ENCODE assay signal across 8 mouse cellular contexts in genomic region chr2:163693716-163694314, GRCm38 (mm10). TPM values are rescaled to one million over a fixed set of nuclear protein-coding genes. Genes with fewer than 3 reads are reported as not detected.
DNase-seq lines count a peak whose midpoint lies in the region; ATAC-seq and TF ChIP-seq lines count a peak whose summit lies in the region.

No protein-coding gene starts in this region.

- no peak overlapping the region; the same call in 1 of the 2 replicates for H3K4me3 ChIP-seq in layer of hippocampus, adult 2 months
- H3K4me3 ChIP-seq in embryonic facial prominence, embryonic 14.5 days (ENCODE audit: low read depth, low read length), result peak overlapping the region; percentile 5; the same call in 1 of the 2 replicates
- H3K4me3 ChIP-seq in kidney, embryonic 14.5 days (ENCODE audit: low read length), result peak overlapping the region; percentile 11; the same call in 1 of the 2 replicates
- H3K4me3 ChIP-seq in midbrain, embryonic 15.5 days, result no peak overlapping the region

- TF ChIP-seq CTCF in layer of hippocampus, adult 2 months (conservative IDR thresholded peaks at IDR 0.05), result no peak

- H3K4me1 ChIP-seq in embryonic facial prominence, embryonic 14.5 days (ENCODE audit: control insufficient read depth, insufficient read depth, low read length), result peaks cover 10% of the 10 kb centered on the region
- peaks cover 32% of the 10 kb centered on the region for H3K4me1 ChIP-seq in kidney, embryonic 14.5 days (ENCODE audit: control insufficient read depth, insufficient read depth, low read length)
- peaks cover 15% of the 10 kb centered on the region for H3K4me1 ChIP-seq in midbrain, embryonic 15.5 days

- peak overlapping the region; percentile 6; the same call in 1 of the 2 replicates for H3K4me2 ChIP-seq in embryonic facial prominence, embryonic 14.5 days (ENCODE audit: low read depth, low read length)
- peak overlapping the region; percentile 22 for H3K4me2 ChIP-seq in kidney, embryonic 14.5 days (replicated peaks; ENCODE audit: low read depth, low read length)
- no peak overlapping the region for H3K4me2 ChIP-seq in midbrain, embryonic 15.5 days

- ATAC-seq in embryonic facial prominence, embryonic 14.5 days (ENCODE audit: low read depth), result peak; percentile 30
- ATAC-seq in kidney, embryonic 14.5 days (ENCODE audit: low FRiP score, low TSS enrichment), result peak; percentile 42; the same call in 1 of the 2 replicates
- no peak for ATAC-seq in midbrain, embryonic 15.5 days (replicated peaks)

- H3K36me3 ChIP-seq in embryonic facial prominence, embryonic 14.5 days (ENCODE audit: control insufficient read depth, insufficient read depth, low read length), result no peaks in the 10 kb centered on the region
- no peaks in the 10 kb centered on the region for H3K36me3 ChIP-seq in kidney, embryonic 14.5 days (ENCODE audit: control insufficient read depth, insufficient read depth, low read length)
- no peaks in the 10 kb centered on the region for H3K36me3 ChIP-seq in midbrain, embryonic 15.5 days (replicated peaks)

- H3K9me3 ChIP-seq in embryonic facial prominence, embryonic 14.5 days (ENCODE audit: control insufficient read depth, low read length), result no peaks in the 10 kb centered on the region
- no peaks in the 10 kb centered on the region for H3K9me3 ChIP-seq in kidney, embryonic 14.5 days (ENCODE audit: control insufficient read depth, low read length)
- H3K9me3 ChIP-seq in midbrain, embryonic 15.5 days, result no peaks in the 10 kb centered on the region

- peak overlapping the region; percentile 6; the same call in 1 of the 2 replicates for H3K9ac ChIP-seq in embryonic facial prominence, embryonic 14.5 days (ENCODE audit: low read depth, low read length)
- H3K9ac ChIP-seq in kidney, embryonic 14.5 days (ENCODE audit: low read depth, low read length), result 0 out of 2 replicates have a peak overlapping the region, but pooled peaks have one; percentile 32
- no peak overlapping the region for H3K9ac ChIP-seq in midbrain, embryonic 15.5 days

- H3K27me3 ChIP-seq in embryonic facial prominence, embryonic 14.5 days (replicated peaks; ENCODE audit: control insufficient read depth, insufficient read depth, low read length), result no peaks in the 10 kb centered on the region
- H3K27me3 ChIP-seq in kidney, embryonic 14.5 days (ENCODE audit: control insufficient read depth, insufficient read depth, low read length), result no peaks in the 10 kb centered on the region
- no peaks in the 10 kb centered on the region for H3K27me3 ChIP-seq in midbrain, embryonic 15.5 days (replicated peaks)

- no peak for DNase-seq in layer of hippocampus, adult 2 months (ENCODE audit: low spot score in 2 of 2)
- no peak for DNase-seq in layer of hippocampus, adult 11-12 months (ENCODE audit: low spot score)
- peak; percentile 74 for DNase-seq in embryonic facial prominence, embryonic 14.5 days (ENCODE audit: low spot score)
- no peak for DNase-seq in spleen, postnatal 4 days (ENCODE audit: low spot score in 2 of 2)
- DNase-seq in ovary, adult 18-20 months (ENCODE audit: low spot score), result no peak
- no peak for DNase-seq in thymus, postnatal 14 days

- peak overlapping the region; percentile 56 for H3K27ac ChIP-seq in layer of hippocampus, adult 2 months
- peak overlapping the region; percentile 58 for H3K27ac ChIP-seq in embryonic facial prominence, embryonic 14.5 days (replicated peaks; ENCODE audit: low read depth, low read length)
- H3K27ac ChIP-seq in kidney, embryonic 14.5 days (ENCODE audit: low read depth, low read length), result peak overlapping the region; percentile 90
- 0 out of 2 replicates have a peak overlapping the region, but pooled peaks have one; percentile 21 for H3K27ac ChIP-seq in midbrain, embryonic 15.5 days

- 57% methylated on average over 9 of the region's 9 CpGs for WGBS in embryonic facial prominence, embryonic 14.5 days
- 22% methylated on average over 9 of the region's 9 CpGs for WGBS in kidney, embryonic 14.5 days
- 69% methylated on average over 9 of the region's 9 CpGs for WGBS in midbrain, embryonic 15.5 days

RNA-seq across cellular contexts. Expression of gene Pkig, which starts 35.6 kb away (rescaled TPM):
- total RNA-seq in layer of hippocampus, adult 2 months (2021), result 10 to 100 TPM; 93.7 to 93.9 TPM
- polyA plus RNA-seq in embryonic facial prominence, embryonic 14.5 days (2014; fragmentation: Nextera tagmentation; extraction: Ambion mirVana), result 153 and 165 TPM in 2 replicates
- polyA plus RNA-seq in kidney, embryonic 14.5 days (2014; fragmentation: Nextera tagmentation; extraction: Ambion mirVana), result 187 and 203 TPM in 2 replicates
- polyA plus RNA-seq in midbrain, embryonic 15.5 days (2015; fragmentation: Nextera tagmentation; extraction: Ambion mirVana), result 125 TPM in 2 replicates

RNA-seq across cellular contexts. Expression of gene Serinc3, which starts 48.9 kb away (rescaled TPM):
- total RNA-seq in layer of hippocampus, adult 2 months (2021), result 100 to 1,000 TPM; 198 to 204 TPM
- polyA plus RNA-seq in embryonic facial prominence, embryonic 14.5 days (2014; fragmentation: Nextera tagmentation; extraction: Ambion mirVana), result 43.0 and 53.0 TPM in 2 replicates
- 35.4 and 43.0 TPM in 2 replicates for polyA plus RNA-seq in kidney, embryonic 14.5 days (2014; fragmentation: Nextera tagmentation; extraction: Ambion mirVana)
- 33.0 and 35.9 TPM in 2 replicates for polyA plus RNA-seq in midbrain, embryonic 15.5 days (2015; fragmentation: Nextera tagmentation; extraction: Ambion mirVana)

RNA-seq across cellular contexts. Expression of gene Ada, which starts 56.2 kb away (rescaled TPM):
- total RNA-seq in layer of hippocampus, adult 2 months (2021), result 1 to 10 TPM; 1.1 to 1.9 TPM
- polyA plus RNA-seq in embryonic facial prominence, embryonic 14.5 days (2014; fragmentation: Nextera tagmentation; extraction: Ambion mirVana), result 7.2 and 10.4 TPM in 2 replicates
- polyA plus RNA-seq in kidney, embryonic 14.5 days (2014; fragmentation: Nextera tagmentation; extraction: Ambion mirVana), result 9.7 and 10.1 TPM in 2 replicates
- polyA plus RNA-seq in midbrain, embryonic 15.5 days (2015; fragmentation: Nextera tagmentation; extraction: Ambion mirVana), result 3.9 TPM in 2 replicates

Comparison
In these comparisons a context has a peak if more than half of its experiments do, and no peak if none do; other contexts are left out.
1. H3K27ac ChIP-seq: peak in every context shown above with its lines; median percentile 90 in kidney, embryonic 14.5 days; 58 in embryonic facial prominence, embryonic 14.5 days; 56 in layer of hippocampus, adult 2 months; 21 in midbrain, embryonic 15.5 days.
2. H3K4me3 ChIP-seq: peak in embryonic facial prominence, embryonic 14.5 days (single experiment) and kidney, embryonic 14.5 days (single experiment); none in layer of hippocampus, adult 2 months (single experiment) and midbrain, embryonic 15.5 days (single experiment).